Mouse (Mus musculus): ENCODE measurements around the gene Ppp2r2c. TPM values are rescaled to one million over a fixed set of nuclear protein-coding genes. Genes with fewer than 3 reads are reported as not detected.

Gene Ppp2r2c
- 354 and 368 TPM in 2 replicates for polyA plus RNA-seq (2012; rRNA removed)

DNA sequence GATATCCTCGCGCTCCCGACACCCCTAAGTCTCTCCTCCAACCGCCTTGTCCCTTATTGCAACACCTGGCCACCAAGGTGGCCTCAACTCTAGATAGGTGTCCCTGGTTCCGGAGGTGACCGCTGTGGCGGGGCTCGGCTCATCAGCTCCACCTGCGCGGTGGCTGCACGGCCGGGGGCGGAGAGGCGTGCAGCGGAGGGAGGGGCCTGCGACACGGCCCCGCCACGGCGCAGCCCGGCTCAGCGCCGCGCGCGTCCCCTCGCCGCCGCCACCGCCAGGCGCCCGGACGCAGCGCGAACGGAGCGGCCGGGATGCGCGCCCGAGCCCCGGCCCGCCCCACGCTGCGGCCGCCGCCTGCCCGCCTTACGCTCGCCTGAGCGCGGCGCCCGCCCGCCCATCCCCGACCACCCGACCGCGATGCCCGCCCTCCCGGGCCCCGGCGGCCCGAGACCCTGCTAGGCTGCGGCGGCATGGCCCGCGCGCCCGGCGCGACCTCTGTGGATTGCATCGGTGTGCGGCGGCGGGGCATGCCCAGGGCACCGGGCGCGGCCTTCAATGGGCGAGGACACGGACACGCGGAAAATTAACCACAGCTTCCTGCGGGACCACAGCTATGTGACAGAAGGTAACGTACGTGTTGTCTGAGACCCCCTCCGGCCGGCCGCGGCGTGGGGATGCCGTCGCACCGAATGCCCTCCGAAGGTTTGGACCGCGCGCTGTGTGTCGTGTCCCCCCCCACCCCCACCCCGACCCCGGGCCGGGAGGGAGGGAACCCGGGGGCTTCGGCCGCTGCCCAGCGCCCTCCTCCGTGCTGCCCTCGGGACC, at the start of gene Ppp2r2c:
Gene Ppp2r2c, plus strand, starts transcription at position 248 of the 825 bp plus-strand sequence.
- peak in 1 of 2 experiments; percentile 67 for DNase-seq (ENCODE audit: extremely low spot score in 1 of 2, low spot score in 1 of 2)

DNA sequence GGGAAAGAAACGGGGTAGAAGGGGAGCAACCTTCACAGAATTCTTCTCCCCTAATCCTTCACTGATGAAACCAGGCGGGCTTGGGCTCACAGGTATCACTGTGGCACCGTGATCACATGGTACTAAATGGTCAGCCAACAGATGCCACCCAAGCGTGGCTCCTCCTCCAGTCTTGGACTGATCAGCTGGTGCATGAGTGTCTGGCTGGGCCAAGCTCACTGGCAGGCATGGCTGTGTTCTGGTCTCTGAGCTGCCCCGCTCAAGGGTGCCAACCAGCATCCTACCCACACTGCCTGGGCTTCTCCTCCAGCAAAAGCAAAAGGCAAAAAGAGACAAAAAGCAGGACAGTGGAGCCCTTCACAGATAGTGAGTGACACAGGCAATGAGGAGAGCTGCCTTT, 48.6 kb upstream of the Ppp2r2c start:
- no peak for DNase-seq (ENCODE audit: extremely low spot score in 1 of 2, low spot score in 1 of 2)

DNA sequence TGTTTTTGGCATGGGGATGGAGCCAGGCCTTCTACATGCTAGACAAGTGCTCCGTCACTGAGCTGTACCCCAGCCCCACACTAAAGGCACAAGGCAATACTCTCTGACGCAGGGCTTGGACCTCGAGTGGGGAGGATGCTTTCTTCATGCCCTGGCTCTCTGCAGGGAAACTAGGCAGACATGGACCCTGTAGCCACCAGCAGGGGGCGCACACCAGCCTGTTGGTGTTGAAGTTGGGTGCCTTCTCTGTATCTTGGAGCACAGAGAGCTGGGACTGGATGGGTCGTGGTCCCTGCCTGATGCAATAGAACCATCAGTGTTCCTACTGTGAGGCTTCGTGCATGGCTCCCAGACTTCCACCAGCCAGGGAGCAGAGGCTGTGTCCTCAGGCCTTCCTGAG, 48.2 kb upstream of the Ppp2r2c start:
- DNase-seq (ENCODE audit: extremely low spot score in 1 of 2, low spot score in 1 of 2), result peak in 1 of 2 experiments; percentile 79

DNA sequence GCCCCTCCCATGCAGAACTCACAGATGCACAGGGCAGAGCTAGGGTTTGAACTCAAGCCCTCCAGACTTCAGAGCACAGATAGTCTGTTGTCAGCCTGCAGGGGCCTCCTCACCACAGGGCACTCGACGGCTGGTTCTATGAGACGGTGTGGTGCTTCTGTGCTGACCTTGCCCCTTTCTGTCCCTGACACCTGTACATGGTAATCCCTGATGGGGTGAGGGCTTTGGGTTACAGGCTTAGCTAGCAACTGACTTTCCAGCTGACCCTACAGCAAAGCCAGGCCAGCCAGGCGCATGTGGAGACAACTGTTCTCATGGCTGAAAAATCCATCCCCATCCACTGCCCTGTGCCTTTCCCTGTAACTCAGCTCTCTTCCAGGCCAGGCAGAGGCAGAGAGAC, 45.4 kb upstream of the Ppp2r2c start:
- no peak for DNase-seq (ENCODE audit: extremely low spot score in 1 of 2, low spot score in 1 of 2)

DNA sequence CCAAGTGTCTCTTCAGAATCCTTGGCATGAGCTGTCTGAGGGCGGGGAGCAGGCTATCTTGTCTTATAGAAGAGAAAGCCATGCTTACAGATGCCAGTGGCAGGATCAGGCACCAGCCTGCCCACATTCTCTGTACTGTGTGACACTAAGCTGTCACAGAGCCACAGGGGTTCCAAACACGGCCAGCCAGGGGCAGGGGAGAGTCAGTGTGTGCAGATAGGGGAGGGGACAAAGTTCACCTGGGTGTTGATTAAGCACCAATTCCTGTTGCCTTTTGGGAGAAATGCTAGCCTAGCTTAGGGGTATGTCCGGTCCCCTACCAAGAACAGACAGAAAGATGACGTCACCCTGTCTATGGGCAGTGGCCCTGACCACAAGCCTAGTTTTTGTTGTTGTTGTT, 39.2 kb upstream of the Ppp2r2c start:
- DNase-seq (ENCODE audit: extremely low spot score in 1 of 2, low spot score in 1 of 2), result no peak

DNA sequence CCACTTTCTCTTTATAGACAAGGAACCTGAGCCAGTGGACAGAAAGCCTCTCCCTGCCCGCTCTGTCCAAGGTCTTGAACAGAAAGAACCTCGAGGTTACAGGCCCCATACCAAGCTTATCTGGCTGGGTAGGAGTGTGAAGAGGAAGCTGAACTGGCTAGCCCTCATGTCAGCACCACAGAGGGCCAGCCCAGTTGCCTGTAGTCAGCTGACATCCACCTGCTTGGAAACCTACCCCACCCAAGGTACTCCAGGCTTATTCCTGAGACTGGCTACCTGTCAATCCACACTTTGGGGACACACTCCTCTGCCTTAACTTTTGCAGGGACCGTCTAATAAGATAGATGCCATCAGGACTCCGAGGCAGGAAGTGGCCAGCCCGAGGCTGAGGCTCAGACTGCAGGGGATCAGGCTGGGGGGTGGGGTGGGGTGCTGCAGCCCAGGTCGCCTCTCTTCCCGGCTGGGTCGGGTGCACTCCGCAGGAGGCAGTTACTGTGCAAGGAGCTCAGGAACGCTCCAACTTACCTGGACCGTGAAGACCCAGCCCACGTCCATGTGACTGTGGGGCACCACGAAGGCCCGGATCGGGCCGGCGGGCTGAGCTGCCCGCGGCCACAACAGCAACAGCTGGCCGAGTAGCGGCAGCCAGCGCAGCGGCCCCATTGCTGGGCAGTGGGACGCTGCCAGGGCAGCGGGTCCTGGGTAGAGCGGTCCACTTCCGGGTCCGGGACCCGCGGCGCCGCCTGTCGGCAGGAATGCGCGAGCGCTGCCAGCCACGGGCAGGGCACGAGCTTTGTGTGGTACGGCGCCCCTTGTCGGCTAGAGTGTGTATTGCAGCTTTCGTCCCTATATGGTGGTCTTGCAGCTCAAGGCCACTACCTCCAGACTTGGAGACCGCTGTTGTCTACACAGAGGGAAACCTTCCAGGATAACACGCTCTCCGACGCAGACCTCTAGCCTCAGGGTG, 38.1 kb upstream of the Ppp2r2c start, which contains the start of gene Man2b2:
Gene Man2b2, minus strand, starts transcription at position 741 of the 967 bp plus-strand sequence.
- DNase-seq (ENCODE audit: extremely low spot score in 1 of 2, low spot score in 1 of 2), result peak; percentile 76 to 94

DNA sequence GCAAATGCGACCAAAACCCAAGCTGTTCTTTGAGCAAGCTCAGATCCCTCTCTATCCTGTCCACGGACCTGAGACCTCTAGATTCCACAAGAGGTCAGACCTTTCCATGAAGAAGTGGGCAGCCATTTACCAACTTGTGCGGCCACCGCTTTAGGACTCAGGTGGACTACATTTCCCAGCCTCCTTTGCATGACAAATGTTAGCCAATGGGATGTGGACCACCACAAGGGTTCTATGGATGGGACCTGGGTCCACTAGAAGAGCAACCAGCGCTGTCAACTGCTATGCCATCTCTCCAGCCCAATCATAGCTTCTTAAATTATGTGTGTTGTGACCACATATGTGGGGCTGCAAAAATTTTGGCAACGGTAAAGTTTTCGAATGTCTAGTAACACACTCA, 37.0 kb upstream of the Ppp2r2c start:
- DNase-seq (ENCODE audit: extremely low spot score in 1 of 2, low spot score in 1 of 2), result peak; percentile 46 to 71

DNA sequence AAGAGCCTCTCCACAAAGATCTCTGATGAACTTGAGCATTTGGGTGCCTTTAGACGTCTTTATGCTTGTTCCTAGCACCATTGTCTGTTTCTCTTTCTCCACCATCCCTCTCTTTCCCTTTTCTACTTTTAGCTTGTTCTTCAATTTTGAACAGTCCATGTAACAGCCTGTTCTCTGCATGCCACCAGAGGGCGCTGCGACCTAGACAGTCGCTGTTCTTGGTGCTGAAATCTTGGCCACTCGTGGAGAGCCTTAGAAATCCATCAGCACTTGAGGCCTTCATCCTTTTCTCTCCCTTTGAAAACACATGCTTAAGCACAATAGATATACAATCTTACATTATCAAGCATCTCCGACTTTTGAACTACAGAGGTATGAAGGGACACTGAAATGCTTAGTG, 32.4 kb upstream of the Ppp2r2c start:
- peak; percentile 53 to 90 for DNase-seq (ENCODE audit: extremely low spot score in 1 of 2, low spot score in 1 of 2)

DNA sequence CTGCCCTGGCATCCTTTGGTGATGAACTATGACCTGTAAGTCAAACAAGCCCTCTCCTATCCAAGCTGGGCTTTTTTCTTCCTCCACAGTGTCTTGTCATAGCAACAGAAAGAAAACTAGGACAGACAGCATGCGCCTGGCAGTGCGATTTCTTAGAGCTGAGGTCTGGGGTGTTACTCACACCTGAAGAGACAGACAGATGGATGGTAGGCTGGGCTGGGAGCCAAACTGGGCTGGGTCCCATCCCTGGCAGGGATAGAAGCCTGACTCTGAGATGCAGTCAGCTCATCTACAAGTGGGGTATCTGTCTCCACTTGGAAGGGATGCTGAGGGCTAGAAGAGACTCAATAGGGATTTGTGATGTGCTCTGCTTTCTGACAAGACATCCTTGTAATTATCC, 29.3 kb upstream of the Ppp2r2c start:
- peak; percentile 62 to 84 for DNase-seq (ENCODE audit: extremely low spot score in 1 of 2, low spot score in 1 of 2)

DNA sequence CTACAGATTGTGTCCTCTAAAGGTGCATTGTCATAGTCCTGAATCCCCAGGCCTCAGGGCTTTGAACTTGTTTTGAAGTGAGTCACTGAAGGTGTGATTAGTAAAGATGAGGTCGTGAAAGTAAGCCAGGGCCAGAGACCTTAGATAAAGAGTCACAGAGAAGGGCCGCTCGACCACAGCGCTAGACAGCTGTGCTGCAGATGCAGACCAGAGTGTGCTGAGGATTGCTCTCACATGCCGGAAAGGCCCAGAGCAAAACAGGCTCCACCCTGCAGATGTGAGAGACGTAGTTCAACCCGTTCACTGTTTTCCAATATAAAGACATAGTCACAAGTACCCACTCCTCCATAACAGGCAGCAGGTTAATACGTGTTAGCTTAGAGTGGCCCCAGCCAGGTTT, 28.7 kb upstream of the Ppp2r2c start:
- DNase-seq (ENCODE audit: extremely low spot score in 1 of 2, low spot score in 1 of 2), result no peak

DNA sequence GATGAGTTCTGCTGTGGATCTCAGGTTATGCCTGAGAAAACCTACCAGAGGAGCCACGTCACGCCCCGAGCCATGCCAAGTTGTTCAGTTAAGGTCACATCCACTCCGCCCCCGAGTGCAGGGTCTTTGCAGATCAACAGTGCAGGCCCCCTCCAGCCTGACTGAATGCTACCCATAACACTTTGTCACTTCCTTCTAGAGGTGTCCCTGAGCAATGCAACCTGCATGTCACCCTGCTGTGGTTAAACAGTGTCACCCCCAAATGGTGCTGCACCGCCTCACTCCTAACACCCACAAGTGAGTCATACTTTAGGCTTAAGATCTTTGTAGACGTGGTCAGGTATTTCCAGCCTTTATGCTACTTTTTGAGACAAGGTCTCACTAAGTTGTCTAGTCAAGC, 28.2 kb upstream of the Ppp2r2c start:
- no peak for DNase-seq (ENCODE audit: extremely low spot score in 1 of 2, low spot score in 1 of 2)

DNA sequence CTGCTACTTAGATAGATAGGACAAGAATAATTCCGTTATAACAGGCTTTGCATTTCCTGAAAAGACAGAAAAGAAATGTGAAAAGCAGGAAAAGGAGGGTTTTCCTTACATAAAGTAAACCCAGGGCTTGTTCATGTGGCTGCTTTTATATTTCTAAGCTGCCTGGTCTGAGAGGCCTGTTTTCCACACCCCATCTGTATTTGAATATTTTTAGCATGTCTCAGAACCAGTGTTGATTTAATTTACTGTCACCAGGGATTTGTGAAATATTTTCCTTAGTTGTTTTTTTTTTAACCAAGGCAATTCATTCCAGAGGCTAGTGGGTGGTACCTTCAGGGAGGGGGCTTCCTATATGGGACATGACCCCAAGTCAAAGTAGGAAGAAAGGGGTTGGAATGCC, 26.6 kb upstream of the Ppp2r2c start:
- DNase-seq (ENCODE audit: extremely low spot score in 1 of 2, low spot score in 1 of 2), result peak in 1 of 2 experiments; percentile 42

DNA sequence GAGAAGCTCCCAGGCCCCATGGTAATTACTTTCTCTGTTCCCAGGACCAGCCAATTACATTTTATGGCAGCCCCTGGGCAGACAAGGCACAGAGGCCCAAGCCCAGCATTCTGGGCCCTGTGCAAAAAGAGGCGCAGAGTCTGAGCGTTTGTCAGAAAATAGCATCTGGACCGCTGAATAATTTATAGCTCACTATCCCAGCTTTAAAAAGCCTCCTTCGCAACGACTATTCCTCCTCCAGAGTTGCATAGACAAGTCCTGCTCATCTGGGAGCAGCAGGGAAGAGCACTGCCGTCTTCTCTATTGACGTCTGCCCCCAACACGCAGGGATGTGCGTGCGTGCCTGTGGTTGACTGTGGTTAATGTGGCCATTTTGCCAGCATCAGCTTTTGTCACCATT, 23.8 kb upstream of the Ppp2r2c start:
- peak; percentile 51 to 67 for DNase-seq (ENCODE audit: extremely low spot score in 1 of 2, low spot score in 1 of 2)

DNA sequence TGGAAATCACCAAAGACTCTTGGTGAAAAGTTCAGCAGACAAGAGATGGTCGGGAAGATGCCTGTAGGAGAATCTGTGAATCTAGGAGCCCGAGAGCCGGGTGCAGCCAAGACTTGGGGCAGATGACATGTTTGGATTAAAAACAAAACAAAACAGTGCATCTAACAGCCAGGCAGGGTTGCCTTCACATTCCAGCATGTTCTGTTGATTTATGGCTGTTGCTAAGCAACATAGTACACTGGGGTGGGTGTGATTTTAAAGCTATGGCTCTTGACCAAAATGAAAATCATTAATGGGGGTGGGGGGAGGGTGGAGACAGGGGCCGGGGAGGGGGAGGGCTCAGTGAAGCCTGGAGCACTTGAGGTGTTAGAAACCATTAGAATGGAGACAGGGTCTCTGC, 16.7 kb upstream of the Ppp2r2c start:
- DNase-seq (ENCODE audit: extremely low spot score in 1 of 2, low spot score in 1 of 2), result no peak

DNA sequence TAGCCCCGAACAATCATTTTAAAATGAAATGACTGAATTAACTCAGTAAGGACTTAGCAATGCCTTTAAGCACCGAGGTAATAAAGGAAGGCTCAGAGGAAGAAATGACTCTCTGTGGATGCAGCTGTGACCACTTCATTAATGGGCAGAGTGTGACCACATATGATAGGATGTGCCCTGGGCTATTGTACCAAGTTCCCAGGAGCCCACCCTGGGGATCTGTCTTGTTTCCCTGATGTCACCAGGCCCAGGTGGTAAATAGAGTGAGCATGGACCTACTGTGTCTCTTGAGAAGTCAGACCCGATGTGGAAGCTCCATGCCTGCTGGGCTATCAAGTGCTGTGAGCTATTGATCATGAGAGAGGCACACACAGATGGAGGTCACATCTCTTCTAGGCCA, 13.1 kb upstream of the Ppp2r2c start:
- no peak for DNase-seq (ENCODE audit: extremely low spot score in 1 of 2, low spot score in 1 of 2)

DNA sequence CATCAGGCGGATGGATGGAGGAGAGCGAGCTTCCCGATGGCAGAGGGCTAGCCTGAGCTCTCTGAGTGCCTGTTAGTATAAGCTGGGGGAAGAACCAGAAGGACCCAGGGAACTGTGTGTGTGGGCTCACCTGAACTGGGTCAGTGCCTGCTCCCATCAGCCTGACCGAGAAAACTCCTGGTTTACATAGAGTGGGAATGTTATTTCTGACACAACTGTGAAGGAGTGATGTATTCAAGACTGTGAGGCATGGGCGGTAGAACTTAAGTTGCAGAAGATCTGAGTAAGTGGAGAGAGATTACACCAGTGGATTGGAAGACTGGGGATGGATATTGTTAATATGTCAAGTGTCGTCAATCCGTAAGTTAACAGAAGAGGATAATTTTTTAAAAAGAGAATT, 11.8 kb upstream of the Ppp2r2c start:
- no peak for DNase-seq (ENCODE audit: extremely low spot score in 1 of 2, low spot score in 1 of 2)

DNA sequence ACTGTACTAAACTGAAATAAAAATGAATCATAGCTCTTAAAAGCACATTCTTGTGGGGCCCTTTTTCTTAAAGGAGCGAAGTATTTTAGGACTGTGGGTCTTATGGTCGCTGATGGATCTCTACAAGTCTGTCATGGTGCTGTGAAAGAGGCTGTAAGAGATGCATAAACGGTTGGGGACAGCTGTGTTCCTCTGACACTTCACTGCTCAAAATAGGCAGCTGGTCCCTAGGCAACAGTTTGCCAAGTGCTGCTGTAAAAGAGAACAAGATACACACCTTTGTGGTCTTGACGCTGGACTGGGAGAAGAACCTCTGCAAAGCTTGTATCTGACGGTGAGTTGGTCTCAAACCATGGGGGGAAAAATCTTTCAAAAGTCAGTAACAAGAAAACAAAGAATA, 10.8 kb upstream of the Ppp2r2c start:
- DNase-seq (ENCODE audit: extremely low spot score in 1 of 2, low spot score in 1 of 2), result no peak

DNA sequence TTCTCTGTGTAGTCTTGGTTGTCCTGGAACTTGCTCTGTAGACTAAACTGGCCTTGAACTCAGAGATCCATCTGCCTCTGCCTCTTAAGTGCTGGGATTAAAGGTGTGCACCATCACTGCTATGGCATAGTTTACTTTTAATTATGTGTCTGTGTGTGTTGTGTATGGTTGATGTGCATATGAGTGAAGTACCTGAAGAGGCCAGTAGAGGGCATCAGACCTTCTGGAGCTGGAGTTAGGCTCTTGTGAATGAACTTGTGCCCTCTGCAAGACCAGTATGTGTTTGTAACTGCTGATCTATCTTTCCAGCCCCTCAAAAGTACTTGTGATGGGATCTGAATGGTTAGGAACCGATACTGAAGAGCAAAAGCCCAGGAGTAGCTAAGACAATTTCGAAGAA, 7.2 kb upstream of the Ppp2r2c start:
- no peak for DNase-seq (ENCODE audit: extremely low spot score in 1 of 2, low spot score in 1 of 2)

DNA sequence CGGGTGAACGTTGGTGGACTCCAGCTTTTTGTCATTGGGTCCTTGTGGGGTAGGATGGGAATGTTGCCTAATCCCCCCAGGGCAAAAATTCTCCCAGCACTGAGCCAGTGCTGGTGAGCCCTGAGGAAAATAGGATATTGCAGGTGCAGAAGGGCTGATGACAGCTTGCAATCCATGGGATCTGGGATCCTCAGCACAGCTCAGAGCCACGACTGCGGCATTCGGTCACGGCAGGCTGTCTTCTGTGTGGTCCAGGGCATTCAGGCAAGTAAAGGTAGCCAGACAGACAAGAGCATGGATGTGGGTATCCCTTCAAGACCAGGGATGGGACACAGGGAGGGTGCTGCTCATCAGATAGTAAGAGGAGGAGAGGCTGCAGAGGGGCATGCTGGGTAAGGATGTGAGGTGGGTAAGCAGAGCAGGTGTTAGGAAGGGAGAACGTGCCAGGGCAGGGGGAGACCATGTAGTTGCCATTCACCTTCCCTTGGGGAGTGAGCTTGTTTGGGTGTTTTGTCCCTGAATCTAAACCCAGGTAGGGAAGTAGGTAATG, 1.5 kb upstream of the Ppp2r2c start:
- DNase-seq (ENCODE audit: extremely low spot score in 1 of 2, low spot score in 1 of 2), result no peak

DNA sequence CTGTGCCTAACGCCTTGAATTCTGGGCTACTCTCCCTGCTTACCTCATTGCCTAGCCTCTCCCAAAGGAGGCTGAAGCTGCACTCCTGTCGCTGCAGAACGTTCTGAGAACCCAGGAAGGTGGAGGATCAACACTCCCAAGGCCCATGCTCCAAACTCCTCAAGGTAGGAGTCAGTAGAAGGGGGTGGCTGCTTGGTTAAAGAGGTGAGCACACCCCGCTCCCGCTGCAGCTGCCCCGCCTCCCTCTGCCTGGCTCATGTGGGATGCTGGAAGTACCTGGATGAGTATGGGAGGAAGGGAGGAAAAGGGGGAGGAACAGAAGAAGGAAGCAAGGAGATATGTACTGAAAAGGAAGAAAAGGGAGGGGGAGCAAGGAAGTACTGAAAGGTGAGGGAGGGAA, 752 bp upstream of the Ppp2r2c start:
- DNase-seq (ENCODE audit: extremely low spot score in 1 of 2, low spot score in 1 of 2), result no peak

DNA sequence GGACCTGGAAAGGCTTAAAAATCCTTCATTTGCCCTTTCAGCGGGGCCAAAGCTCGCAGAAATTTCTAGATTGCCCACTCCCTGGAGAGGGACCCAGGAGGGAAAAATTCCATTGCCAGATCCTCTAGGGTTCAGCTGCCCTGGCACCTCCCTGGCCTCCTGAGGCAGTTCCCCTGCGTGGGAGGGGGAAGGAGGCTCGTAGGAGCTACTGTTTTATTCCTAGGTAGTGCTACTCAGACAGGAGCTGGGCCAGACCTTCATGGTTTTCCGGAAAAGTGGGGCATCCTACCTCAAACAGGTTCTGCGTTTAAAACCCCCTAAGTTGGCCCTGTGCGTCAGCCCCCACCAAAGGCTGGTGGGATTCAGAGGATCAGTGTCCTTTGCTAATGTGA, 869 bp downstream of the Ppp2r2c start:
- no peak for DNase-seq (ENCODE audit: extremely low spot score in 1 of 2, low spot score in 1 of 2)
